Mouse (Mus musculus): ENCODE data around the gene Iqcd.

Gene Iqcd

DNA sequence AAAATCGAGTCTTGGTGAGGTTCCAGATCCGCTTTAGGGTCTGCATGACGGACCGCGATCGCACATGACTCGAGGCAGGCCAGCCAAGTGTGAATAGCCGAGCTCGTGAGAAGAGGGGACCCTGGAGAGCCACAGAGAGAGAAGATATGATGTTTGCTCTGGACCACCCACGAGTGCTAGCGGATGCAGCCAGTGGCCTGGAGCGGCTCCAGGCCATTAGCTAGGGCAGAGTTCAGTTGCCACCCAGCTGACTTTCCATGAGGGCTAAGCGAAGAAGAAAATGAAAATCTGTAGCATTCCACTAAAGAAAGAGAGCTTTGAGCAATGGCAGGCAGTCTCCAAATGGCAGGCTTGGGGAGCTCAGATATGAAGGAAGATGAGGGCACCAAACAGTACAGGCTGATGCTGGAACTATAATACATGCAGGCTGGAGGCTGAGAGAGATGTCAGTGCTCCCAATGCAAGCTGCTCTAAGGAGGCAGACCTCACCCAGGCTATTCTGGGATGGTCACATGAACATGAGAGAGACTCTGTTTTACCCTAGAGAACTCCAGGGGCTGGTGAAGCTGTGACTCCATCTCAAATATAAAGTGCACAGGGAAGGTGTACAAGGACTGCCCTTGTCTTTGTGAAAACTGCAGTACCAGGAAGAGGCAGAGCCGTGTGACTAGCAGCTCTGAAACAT is 17.6 kb upstream of the Iqcd start:
- in situ Hi-C loops (cut with MboI, MseI), result no loop called here

DNA sequence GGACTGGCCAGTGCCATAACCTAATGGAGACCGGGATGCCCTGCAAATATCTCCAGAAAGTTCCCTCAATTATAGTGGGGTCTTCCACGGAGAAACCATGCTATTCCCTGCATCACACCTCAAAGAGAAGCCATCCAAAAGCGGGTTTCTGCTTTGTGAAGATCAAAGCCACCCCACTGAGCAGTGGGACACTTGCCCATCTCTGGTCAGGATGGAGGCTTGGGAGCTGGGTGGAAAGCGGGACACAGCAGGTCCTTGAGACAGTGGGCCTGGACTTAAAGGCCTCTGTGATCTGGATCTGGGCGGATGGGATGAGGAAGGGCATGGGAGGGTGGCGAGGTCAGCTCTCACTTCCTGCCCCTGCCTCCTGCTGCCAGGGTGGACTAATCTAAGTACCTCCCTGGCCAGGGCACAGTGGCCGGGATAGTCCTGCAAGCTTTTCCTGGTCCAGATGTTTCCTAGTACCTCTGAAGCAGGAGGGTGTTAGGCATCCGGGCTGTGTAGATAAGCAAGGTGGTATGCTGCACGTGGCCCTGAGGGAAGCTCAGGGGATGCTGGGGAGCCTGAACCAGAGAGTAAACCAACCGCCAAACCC is 14.2 kb upstream of the Iqcd start:
- in situ Hi-C loops (cut with MboI, MseI), result no loop called here

GRCm38 (mm10) chr5:120576781-120577301 is 12.0 kb upstream of the Iqcd start:
- in situ Hi-C loops (cut with MboI, MseI), result no loop called here

DNA sequence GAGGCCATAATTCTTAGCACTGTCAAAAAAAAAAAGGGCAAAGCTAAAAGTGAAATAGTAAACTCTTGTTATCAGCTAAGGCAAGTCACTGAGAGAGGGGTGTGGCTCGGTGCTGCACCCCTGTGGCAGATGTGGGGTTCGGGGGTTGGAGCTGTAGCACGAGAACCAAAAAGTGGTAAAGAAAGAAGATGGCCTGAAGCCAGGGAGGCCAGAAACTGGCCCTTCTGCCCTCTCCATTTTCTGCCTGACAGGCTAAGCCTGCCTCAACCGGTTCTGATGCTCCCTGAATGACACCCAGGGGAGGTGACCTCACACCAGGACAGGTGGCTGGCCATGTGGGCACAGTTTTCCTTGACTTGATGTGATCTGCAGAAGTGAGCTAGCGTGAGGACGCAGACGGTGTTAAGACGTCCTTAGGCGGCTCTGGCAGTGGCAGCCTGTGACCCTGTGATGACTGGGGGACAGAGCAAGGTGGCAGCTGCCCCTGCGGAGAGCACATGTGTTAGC is 10.8 kb upstream of the Iqcd start:
- in situ Hi-C loops (cut with MboI, MseI), result no loop called here

- in situ Hi-C loops (cut with MboI, MseI), result no loop called here
These were observed 10.2 kb upstream of the Iqcd start for GRCm38 (mm10) chr5:120578504-120579081.

DNA sequence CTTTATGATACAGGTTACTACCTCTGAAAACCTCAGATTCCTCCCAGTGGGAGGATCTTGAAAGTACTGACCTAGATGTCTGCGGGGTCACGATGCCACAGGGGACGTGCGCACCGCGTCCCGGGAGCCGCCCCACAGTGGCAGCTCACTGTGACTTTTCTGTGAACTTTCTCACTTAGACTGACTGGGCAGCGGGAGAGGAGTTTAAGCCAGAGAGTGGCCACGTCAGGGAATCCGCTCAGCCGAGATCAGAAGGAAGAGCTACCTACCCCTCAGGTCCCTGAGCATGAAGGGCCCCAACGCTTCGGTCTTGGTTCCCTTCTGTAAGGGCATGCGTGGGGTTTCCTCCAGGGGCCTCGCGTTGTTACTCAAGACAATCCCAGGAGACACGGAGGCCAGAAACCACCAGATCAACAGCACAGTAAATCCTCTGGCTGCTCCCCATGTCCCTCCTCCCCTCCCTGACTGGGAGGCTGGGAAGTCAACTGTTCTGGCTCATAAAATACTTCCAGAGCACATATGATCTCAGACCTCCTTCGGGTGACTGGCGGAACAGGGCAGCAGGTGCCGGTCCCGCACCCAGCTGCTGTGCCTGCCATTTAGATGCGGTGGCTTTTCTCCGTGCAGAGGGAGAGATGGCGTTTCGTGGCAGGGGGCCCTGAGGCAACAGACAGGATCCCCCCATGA is 9.5 kb upstream of the Iqcd start:
- in situ Hi-C loops (cut with MboI, MseI), result no loop called here

GRCm38 (mm10) chr5:120579898-120580626 is 8.8 kb upstream of the Iqcd start:
- in situ Hi-C loops (cut with MboI, MseI), result loop anchor here (10.0 kb wide), 1 partner anchor 65 kb away; the partner anchor contains the start of gene Slc8b1

DNA sequence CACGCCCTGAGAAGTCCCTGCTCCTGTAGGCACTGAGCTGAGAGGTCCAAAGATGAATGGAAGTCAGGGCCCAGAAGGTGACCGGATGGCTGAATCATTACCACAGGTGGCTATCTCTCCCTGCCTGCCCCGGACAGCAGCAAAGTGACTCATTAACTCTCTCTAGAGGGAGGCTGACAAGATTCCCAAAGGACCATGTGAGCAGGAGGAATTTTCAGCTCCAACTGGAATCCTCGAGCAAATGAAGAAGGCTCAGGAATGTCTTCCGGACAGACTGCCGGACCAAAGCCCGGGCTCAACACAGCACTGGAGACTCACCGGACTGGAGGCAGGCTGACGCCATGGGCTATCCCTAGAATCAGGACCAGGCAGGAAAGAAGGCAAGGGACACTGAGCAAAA is 6.8 kb upstream of the Iqcd start:
- in situ Hi-C loops (cut with MboI, MseI), result loop anchor here (10.0 kb wide), 1 partner anchor 67 kb away; the partner anchor contains the start of gene Slc8b1

DNA sequence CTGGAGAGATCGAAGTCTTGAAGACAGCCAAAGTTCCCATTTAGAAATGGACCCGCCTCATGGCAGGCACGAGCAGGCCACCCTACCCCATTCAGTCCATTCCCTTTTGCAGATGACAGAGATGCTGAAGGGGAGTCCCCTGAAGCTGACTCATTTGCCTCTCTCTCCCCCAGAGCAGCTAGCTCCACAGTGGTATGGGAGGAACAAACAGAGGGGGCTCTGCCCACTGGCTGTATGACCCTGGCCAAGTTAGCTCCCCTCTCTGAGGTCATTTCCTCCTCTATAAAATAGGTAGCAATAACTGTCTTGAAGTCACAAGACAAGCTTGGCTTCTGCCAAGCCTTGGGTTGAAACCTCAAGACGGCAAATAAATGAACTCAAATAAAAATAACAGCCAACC is 5.3 kb upstream of the Iqcd start:
- in situ Hi-C loops (cut with MboI, MseI), result loop anchor here (10.0 kb wide), 1 partner anchor 69 kb away; the partner anchor contains the start of gene Slc8b1

DNA sequence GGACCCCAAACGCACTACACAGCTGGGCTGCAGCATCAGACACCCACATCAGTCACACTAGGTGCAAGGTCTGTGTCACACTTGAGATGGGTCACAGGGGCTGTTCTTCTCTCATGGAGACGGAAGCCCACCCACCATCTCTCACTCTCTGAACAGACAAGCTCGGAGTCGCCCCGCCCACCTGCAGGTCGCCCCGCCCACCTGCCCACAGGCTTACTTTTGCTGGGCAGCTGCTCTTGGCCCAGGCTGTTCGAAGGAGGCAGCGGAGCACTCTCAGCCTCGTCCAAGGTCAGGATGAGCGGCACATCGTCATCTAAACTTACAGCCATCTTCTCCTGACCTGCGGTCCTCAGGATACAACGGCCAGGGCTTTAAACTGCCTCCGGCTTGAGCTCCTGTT is 3.8 kb upstream of the Iqcd start:
- in situ Hi-C loops (cut with MboI, MseI), result loop anchor here (10.0 kb wide), 1 partner anchor 70 kb away; the partner anchor contains the start of gene Slc8b1

DNA sequence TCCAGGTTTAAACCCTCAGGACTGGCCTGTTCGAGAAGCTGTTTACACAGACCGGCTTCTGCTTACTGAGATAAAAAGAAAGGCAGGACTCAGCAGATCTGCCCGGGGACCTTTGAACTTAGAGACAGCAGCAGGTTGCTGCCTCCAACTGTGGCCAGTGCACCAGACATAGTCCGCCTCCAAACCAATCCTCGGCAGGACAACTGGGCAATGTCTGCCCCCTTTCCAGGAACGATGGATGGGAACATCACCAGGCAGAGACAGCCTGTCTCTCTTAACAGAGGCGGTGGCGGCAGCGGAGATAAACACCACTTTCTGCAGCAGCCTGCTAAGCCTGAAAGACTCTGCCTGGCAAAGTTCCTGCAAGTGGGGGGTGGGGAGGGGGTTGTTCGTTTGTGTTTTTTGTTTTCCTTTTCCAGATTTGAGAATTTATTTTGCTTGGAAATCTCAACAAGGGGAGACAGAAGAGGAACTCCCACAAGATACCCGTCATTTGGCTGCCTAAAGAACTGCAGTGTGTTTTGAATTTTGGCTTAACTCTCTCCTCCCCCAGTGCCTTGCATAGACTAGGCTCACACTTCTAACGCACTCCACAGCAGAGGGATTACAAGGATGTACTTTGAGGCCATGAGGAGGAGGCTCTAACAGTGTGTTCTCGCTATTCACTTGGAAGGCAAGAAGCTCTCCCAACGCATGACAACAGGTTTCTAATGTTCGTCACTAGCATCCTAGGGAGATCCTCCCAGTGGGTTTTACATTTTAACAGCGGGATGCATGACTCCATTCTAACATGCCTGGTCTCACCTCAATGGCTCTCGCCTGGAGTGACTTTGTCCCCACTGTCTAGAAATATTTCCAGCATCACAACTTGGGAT is 1.8 kb upstream of the Iqcd start:
- in situ Hi-C loops (cut with MboI, MseI), result loop anchor here (10.0 kb wide), 1 partner anchor 72 kb away; the partner anchor contains the start of gene Slc8b1

DNA sequence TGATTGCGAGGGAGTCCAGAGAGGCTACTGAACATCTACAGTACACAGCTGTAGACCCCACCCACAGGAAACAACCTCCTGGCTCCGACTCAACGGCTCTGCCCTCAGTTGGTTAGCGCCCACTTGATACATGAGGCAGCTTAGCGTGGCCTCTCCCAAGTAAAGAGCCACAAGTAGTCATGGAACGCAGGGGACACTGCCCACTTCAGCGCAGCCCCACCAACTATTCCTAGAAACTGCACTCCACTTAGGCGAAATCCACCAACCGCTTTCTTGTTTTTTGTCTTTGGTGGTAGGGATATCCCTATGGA is 1.2 kb upstream of the Iqcd start:
- in situ Hi-C loops (cut with MboI, MseI), result loop anchor here (10.0 kb wide), 1 partner anchor 73 kb away; the partner anchor contains the start of gene Slc8b1

DNA sequence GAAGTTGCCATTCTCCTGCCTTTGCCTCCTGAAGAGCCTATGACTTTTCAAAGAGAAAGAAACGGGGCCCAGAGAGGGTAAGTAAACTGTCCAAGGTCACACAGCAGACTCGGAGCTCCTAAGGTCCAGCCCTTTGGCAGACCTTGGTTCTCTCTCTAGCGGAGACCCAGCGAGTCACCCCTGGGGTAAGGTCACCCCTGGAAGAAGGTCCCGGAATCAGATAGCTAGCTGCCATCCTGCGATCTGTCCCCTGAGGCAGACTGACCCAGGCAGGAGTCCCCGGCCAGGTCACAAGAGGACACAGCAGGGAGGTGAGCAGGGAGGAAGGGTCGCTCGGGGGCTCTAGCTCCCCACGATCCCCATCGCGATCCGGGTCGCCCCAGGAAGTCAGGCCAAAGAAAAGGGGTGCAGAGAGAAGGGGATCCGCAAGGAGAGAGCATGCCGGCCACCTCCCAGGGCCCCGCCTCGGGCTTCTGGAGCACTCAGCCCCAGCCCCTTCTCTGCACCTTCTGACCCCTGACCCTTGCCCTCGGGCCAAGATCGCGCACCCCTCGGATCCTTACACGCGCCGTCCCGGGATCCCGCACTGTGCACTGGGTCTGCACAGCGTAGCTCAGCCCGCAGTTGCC is 762 bp upstream of the Iqcd start:
- in situ Hi-C loops (cut with MboI, MseI), result loop anchor here (10.0 kb wide), 1 partner anchor 73 kb away; the partner anchor contains the start of gene Slc8b1

- in situ Hi-C loops (cut with MboI, MseI), result loop anchor here (10.0 kb wide), 1 partner anchor 816 kb away; no protein-coding TSS in a partner anchor
These were observed 1.7 kb downstream of the Iqcd start for GRCm38 (mm10) chr5:120590356-120591010.

GRCm38 (mm10) chr5:120592141-120592540 is 3.3 kb downstream of the Iqcd start:
- in situ Hi-C loops (cut with MboI, MseI), result loop anchor here (10.0 kb wide), 1 partner anchor 817 kb away; no protein-coding TSS in a partner anchor

- in situ Hi-C loops (cut with MboI, MseI), result loop anchor here (10.0 kb wide), 1 partner anchor 820 kb away; no protein-coding TSS in a partner anchor
These were observed 5.7 kb downstream of the Iqcd start for GRCm38 (mm10) chr5:120594485-120594884.

DNA sequence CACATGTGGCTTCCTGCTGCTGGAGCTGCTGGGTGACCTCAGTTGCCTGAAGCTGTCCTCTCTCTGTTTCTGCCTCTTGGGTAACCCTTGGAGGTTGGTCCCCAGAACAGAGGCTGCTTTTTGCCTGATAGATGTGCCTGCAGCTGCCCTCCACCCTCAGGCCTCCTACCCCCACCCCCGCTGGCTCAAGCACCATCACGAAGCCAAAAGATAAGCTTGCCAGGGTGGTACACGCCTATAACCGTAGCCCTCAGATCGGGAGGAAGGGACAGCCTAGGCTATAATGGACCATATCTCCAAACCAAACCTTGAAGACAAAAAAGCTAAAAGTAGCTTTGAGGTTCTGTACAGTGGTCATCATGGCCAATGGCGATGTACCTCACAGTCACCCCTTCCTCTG is 10.8 kb downstream of the Iqcd start:
- in situ Hi-C loops (cut with MboI, MseI), result loop anchor here (10.0 kb wide), 1 partner anchor 825 kb away; no protein-coding TSS in a partner anchor

GRCm38 (mm10) chr5:120600946-120601668 is 12.3 kb downstream of the Iqcd start:
- in situ Hi-C loops (cut with MboI, MseI), result no loop called here
